Mouse (Mus musculus) forebrain, embryonic 11.5 days (tissue): ENCODE measurements around the gene Mllt3. TPM values are rescaled to one million over a fixed set of nuclear protein-coding genes. Genes with fewer than 3 reads are reported as not detected.

Source experiments
- ATAC-seq: fragments of 200-750 bp; cut with Nextera tagmentation; replicated peaks from 2 replicates; pipeline ENCODE4 v1.8.0; 2017; ENCODE audit warnings: moderate TSS enrichment; ENCODE audit not compliant: low FRiP score
- DNase-seq: peaks from one replicate; pipeline ENCODE4 v3.0.0-alpha.2; 2017; ENCODE audit warnings: low spot score
- H3K27ac ChIP-seq: fragments of 300-500 bp; sonication (generic); 2 replicates; pipeline ENCODE4 v1.5.1; 2014; ENCODE audit warnings: low read depth, low read length
- H3K27me3 ChIP-seq: fragments of 300-500 bp; sonication (generic); 2 replicates; pipeline ENCODE4 v1.6.1; 2014; ENCODE audit warnings: mild to moderate bottlenecking, low read length, mixed read lengths; ENCODE audit not compliant: control insufficient read depth, insufficient read depth
- H3K36me3 ChIP-seq: fragments of 300-500 bp; sonication (generic); 2 replicates; pipeline ENCODE4 v1.6.1; 2014; ENCODE audit warnings: mild to moderate bottlenecking, low read length, moderate library complexity, mixed read lengths; ENCODE audit not compliant: control insufficient read depth, insufficient read depth
- H3K4me1 ChIP-seq: fragments of 300-500 bp; sonication (generic); replicated peaks from 2 replicates; pipeline ENCODE4 v1.6.1; 2014; ENCODE audit warnings: low read length, mixed read lengths; ENCODE audit not compliant: control insufficient read depth, insufficient read depth
- H3K4me2 ChIP-seq: fragments of 300-500 bp; sonication (generic); 2 replicates; pipeline ENCODE4 v1.6.1; 2014; ENCODE audit warnings: low read depth, mild to moderate bottlenecking, low read length, moderate library complexity, mixed read lengths; ENCODE audit not compliant: severe bottlenecking
- H3K4me3 ChIP-seq: fragments of 300-500 bp; sonication (generic); 2 replicates; pipeline ENCODE4 v1.5.1; 2014; ENCODE audit warnings: low read depth, low read length
- H3K9ac ChIP-seq: fragments of 300-500 bp; sonication (generic); 2 replicates; pipeline ENCODE4 v1.6.1; 2014; ENCODE audit warnings: low read length
- H3K9me3 ChIP-seq: fragments of 300-500 bp; sonication (generic); 2 replicates; pipeline ENCODE4 v1.6.1; 2016; ENCODE audit warnings: low read length, mixed read lengths; ENCODE audit not compliant: control insufficient read depth
- WGBS: fragments of 180-500 bp; shearing (Covaris S2); extraction: QIAGEN DNeasy Blood & Tissue Kit; methylation state at CpG from one replicate; pipeline ENCODE4 v1.1.7; 2014; 5-methylcytosine and 5-hydroxymethylcytosine counted together
- polyA plus RNA-seq: library from polyadenylated mRNA; unstranded; fragments of >200 nt; fragmentation: Nextera tagmentation; extraction: Ambion mirVana; gene quantifications from 2 replicates; pipeline ENCODE4 v1.2.1, GENCODE M21; 2014

Gene Mllt3
- polyA plus RNA-seq, 1 experiment from 2014 or later = 70.8 TPM

GRCm38 (mm10) chr4:87953736-87954135 is 79.4 kb downstream of the Mllt3 start:
- ATAC-seq (no peak), DNase-seq (no peak)
- 79% methylated on average over 4 of the region's 4 CpGs for WGBS
- H3K9me3 ChIP-seq = no peaks in the 10 kb centered on the region
- no peak overlapping the region for H3K4me2 ChIP-seq
- H3K27me3 ChIP-seq = no peaks in the 10 kb centered on the region
- H3K9ac ChIP-seq = no peak overlapping the region
- H3K4me1 ChIP-seq = no peaks in the 10 kb centered on the region
- no peak overlapping the region for H3K4me3 ChIP-seq
- H3K36me3 ChIP-seq = no peaks in the 10 kb centered on the region
- no peak overlapping the region for H3K27ac ChIP-seq

GRCm38 (mm10) chr4:87953268-87953667 is 79.9 kb downstream of the Mllt3 start:
- ATAC-seq = no peak
- Histone ChIP-seq H3K27ac (no peak overlapping the region), H3K4me2 (no peak overlapping the region), H3K4me3 (no peak overlapping the region), H3K4me1 (no peaks in the 10 kb centered on the region), H3K9ac (no peak overlapping the region), H3K9me3 (no peaks in the 10 kb centered on the region), H3K27me3 (no peaks in the 10 kb centered on the region), H3K36me3 (no peaks in the 10 kb centered on the region)
- 82% methylated on average over 4 of the region's 4 CpGs for WGBS
- DNase-seq = no peak

- H3K4me3 ChIP-seq = no peak overlapping the region
- no peak for ATAC-seq
- H3K4me1 ChIP-seq = no peaks in the 10 kb centered on the region
- WGBS = 75% methylated on average over 6 of the region's 6 CpGs
- H3K36me3 ChIP-seq = no peaks in the 10 kb centered on the region
- no peak for DNase-seq
- no peak overlapping the region for H3K27ac ChIP-seq
- H3K9me3 ChIP-seq = no peaks in the 10 kb centered on the region
- H3K27me3 ChIP-seq = no peaks in the 10 kb centered on the region
- no peak overlapping the region for H3K9ac ChIP-seq
- H3K4me2 ChIP-seq = no peak overlapping the region
Observed at GRCm38 (mm10) chr4:87949451-87949850, 83.7 kb downstream of the Mllt3 start.

GRCm38 (mm10) chr4:87944320-87944719 is 88.8 kb downstream of the Mllt3 start:
- WGBS = 81% methylated on average over 3 of the region's 3 CpGs
- DNase-seq = no peak
- no peaks in the 10 kb centered on the region for H3K9me3 ChIP-seq
- H3K4me3 ChIP-seq = no peak overlapping the region
- H3K4me2 ChIP-seq = no peak overlapping the region
- H3K27ac ChIP-seq = no peak overlapping the region
- no peak for ATAC-seq
- H3K4me1 ChIP-seq = no peaks in the 10 kb centered on the region
- no peak overlapping the region for H3K9ac ChIP-seq
- no peaks in the 10 kb centered on the region for H3K27me3 ChIP-seq
- H3K36me3 ChIP-seq = no peaks in the 10 kb centered on the region

GRCm38 (mm10) chr4:87942921-87943403 is 90.2 kb downstream of the Mllt3 start:
- DNase-seq (no peak), ATAC-seq (no peak)
- Histone ChIP-seq H3K36me3 (no peaks in the 10 kb centered on the region), H3K4me1 (no peaks in the 10 kb centered on the region), H3K4me2 (no peak overlapping the region), H3K4me3 (no peak overlapping the region), H3K27ac (no peak overlapping the region), H3K27me3 (no peaks in the 10 kb centered on the region), H3K9me3 (no peaks in the 10 kb centered on the region), H3K9ac (no peak overlapping the region)
- WGBS = 83% methylated on average over 8 of the region's 8 CpGs

- no peak overlapping the region for H3K27ac ChIP-seq
- no peaks in the 10 kb centered on the region for H3K4me1 ChIP-seq
- H3K4me2 ChIP-seq = no peak overlapping the region
- no peaks in the 10 kb centered on the region for H3K27me3 ChIP-seq
- ATAC-seq (no peak), DNase-seq (no peak)
- H3K9ac ChIP-seq = no peak overlapping the region
- no peak overlapping the region for H3K4me3 ChIP-seq
- no peaks in the 10 kb centered on the region for H3K9me3 ChIP-seq
- WGBS = 91% methylated on average over 7 of the region's 7 CpGs
- no peaks in the 10 kb centered on the region for H3K36me3 ChIP-seq
Observed at GRCm38 (mm10) chr4:87939474-87940154, 93.5 kb downstream of the Mllt3 start.

- Histone ChIP-seq H3K4me1 (no peaks in the 10 kb centered on the region), H3K4me3 (no peak overlapping the region), H3K27me3 (no peaks in the 10 kb centered on the region), H3K4me2 (no peak overlapping the region), H3K36me3 (no peaks in the 10 kb centered on the region), H3K27ac (no peak overlapping the region), H3K9ac (no peak overlapping the region), H3K9me3 (no peaks in the 10 kb centered on the region)
- DNase-seq = no peak
- WGBS = 87% methylated on average over 2 of the region's 2 CpGs
- ATAC-seq = no peak
Observed at GRCm38 (mm10) chr4:87936326-87936725, 96.8 kb downstream of the Mllt3 start.

GRCm38 (mm10) chr4:87933701-87934337 is 99.3 kb downstream of the Mllt3 start:
- H3K27me3 ChIP-seq = no peaks in the 10 kb centered on the region
- no peak for ATAC-seq

More at GRCm38 (mm10) chr4:87933701-87934337, 99.3 kb downstream of the Mllt3 start:
- Histone ChIP-seq H3K27ac (no peak overlapping the region), H3K4me1 (no peaks in the 10 kb centered on the region), H3K9me3 (no peaks in the 10 kb centered on the region), H3K36me3 (no peaks in the 10 kb centered on the region), H3K4me2 (no peak overlapping the region), H3K4me3 (no peak overlapping the region), H3K9ac (no peak overlapping the region)
- 88% methylated on average over 4 of the region's 4 CpGs for WGBS
- DNase-seq = no peak
